Comparison of ENCODE assay signal across 8 mouse cellular contexts in genomic region chr10:75744017-75744416, GRCm38 (mm10). TPM values are rescaled to one million over a fixed set of nuclear protein-coding genes. Genes with fewer than 3 reads are reported as not detected.
DNase-seq lines count a peak whose midpoint lies in the region; ATAC-seq and TF ChIP-seq lines count a peak whose summit lies in the region.

No protein-coding gene starts in this region.

- no peak overlapping the region for H3K4me2 ChIP-seq in intestine, embryonic 14.5 days (ENCODE audit: low read length)

- H3K4me3 ChIP-seq in gastrocnemius, adult 2 months, result no peak overlapping the region
- no peak overlapping the region for H3K4me3 ChIP-seq in intestine, embryonic 14.5 days (ENCODE audit: low read depth, low read length)

- WGBS in intestine, embryonic 14.5 days, result 39% methylated on average over 3 of the region's 3 CpGs

- peak; percentile 93 for ATAC-seq in common myeloid progenitor, adult 5-6 weeks (replicated peaks; ENCODE audit: low read depth, poor library complexity, severe bottlenecking)
- peak; percentile 89 for ATAC-seq in intestine, embryonic 14.5 days (replicated peaks; ENCODE audit: low FRiP score, low TSS enrichment, low read depth)

- H3K27ac ChIP-seq in gastrocnemius, adult 2 months, result no peak overlapping the region
- H3K27ac ChIP-seq in intestine, embryonic 14.5 days (ENCODE audit: low read depth), result no peak overlapping the region

- intact Hi-C loops in gastrocnemius, adult 2 months (cut with DNase I), result loop anchor here (1.0 to 5.0 kb wide), 3 partner anchors 21 to 208 kb away; partner anchors contain the start of genes Cabin1 and Gm5134
- intact Hi-C loops in left cerebral cortex, postnatal 10 days (cut with DNase I), result loop anchor here (2.0 to 10.0 kb wide), 2 partner anchors 109 to 211 kb away; partner anchors contain the start of gene Gm5134

- H3K9ac ChIP-seq in intestine, embryonic 14.5 days (ENCODE audit: low read length), result no peak overlapping the region

- no peaks in the 10 kb centered on the region for H3K27me3 ChIP-seq in intestine, embryonic 14.5 days (replicated peaks; ENCODE audit: control insufficient read depth, insufficient read depth, low read length)

- no peaks in the 10 kb centered on the region for H3K4me1 ChIP-seq in intestine, embryonic 14.5 days (replicated peaks; ENCODE audit: control insufficient read depth, insufficient read depth, low read length)

- no peaks in the 10 kb centered on the region for H3K9me3 ChIP-seq in intestine, embryonic 14.5 days (ENCODE audit: control insufficient read depth, low read length)

- DNase-seq in adrenal gland, adult 18-20 months (ENCODE audit: low spot score in 2 of 2), result peak; percentile 70 to 79
- peak; percentile 85 for DNase-seq in gastrocnemius, adult 2 months
- DNase-seq in intestine, embryonic 14.5 days (ENCODE audit: low spot score), result peak; percentile 92
- peak; percentile 86 to 88 for DNase-seq in left cerebral cortex, postnatal 10 days (ENCODE audit: extremely low spot score in 1 of 2, low spot score in 2 of 2)
- peak; percentile 88 for DNase-seq in mesoderm, embryonic 11.5 days (ENCODE audit: low read depth, low spot score)
- DNase-seq in right cerebral cortex, postnatal 25 days, result peak; percentile 79
- DNase-seq in urinary bladder, postnatal 4 days (ENCODE audit: low spot score in 2 of 2), result peak; percentile 53 to 84

- peaks cover 72% of the 10 kb centered on the region for H3K36me3 ChIP-seq in intestine, embryonic 14.5 days (ENCODE audit: control insufficient read depth, insufficient read depth, low read length)

- TF ChIP-seq CTCF in gastrocnemius, adult 2 months (IDR thresholded peaks at IDR 0.05), result peak; percentile 99; the same call in 1 of the 2 replicates

RNA-seq across cellular contexts. Expression of gene Cabin1, which starts 20.1 kb away (rescaled TPM):
- 10 to 100 TPM; 25.8 to 32.3 TPM for total RNA-seq in adrenal gland, adult 18-20 months (2021)
- total RNA-seq in common myeloid progenitor, adult 5-6 weeks (2017), result 23.0 and 38.6 TPM in 2 replicates
- 10 to 100 TPM in 1 of 2 experiments, 1 to 10 TPM in 1; 8.4 to 11.0 TPM for total RNA-seq in gastrocnemius, adult 2 months (2021)
- 39.7 and 47.2 TPM in 2 replicates for polyA plus RNA-seq in intestine, embryonic 14.5 days (2014; fragmentation: Nextera tagmentation; extraction: Ambion mirVana)
- total RNA-seq in left cerebral cortex, postnatal 10 days (2021), result 10 to 100 TPM; 83.7 to 84.3 TPM

RNA-seq across cellular contexts. Expression of gene Ddt, which starts 29.2 kb away (rescaled TPM):
- 100 to 1,000 TPM; 137 to 153 TPM for total RNA-seq in adrenal gland, adult 18-20 months (2021)
- 36.5 and 63.9 TPM in 2 replicates for total RNA-seq in common myeloid progenitor, adult 5-6 weeks (2017)
- total RNA-seq in gastrocnemius, adult 2 months (2021), result 10 to 100 TPM; 32.5 to 55.0 TPM
- polyA plus RNA-seq in intestine, embryonic 14.5 days (2014; fragmentation: Nextera tagmentation; extraction: Ambion mirVana), result 57.4 and 64.9 TPM in 2 replicates
- 10 to 100 TPM; 34.4 to 39.3 TPM for total RNA-seq in left cerebral cortex, postnatal 10 days (2021)

RNA-seq across cellular contexts. Expression of gene Gm20441, which starts 36.7 kb away (rescaled TPM):
- total RNA-seq in adrenal gland, adult 18-20 months (2021), result not detected
- total RNA-seq in common myeloid progenitor, adult 5-6 weeks (2017), result not detected in 2 replicates
- not detected for total RNA-seq in gastrocnemius, adult 2 months (2021)
- not detected in 2 replicates for polyA plus RNA-seq in intestine, embryonic 14.5 days (2014; fragmentation: Nextera tagmentation; extraction: Ambion mirVana)
- not detected for total RNA-seq in left cerebral cortex, postnatal 10 days (2021)

RNA-seq across cellular contexts. Expression of gene Gstt3, which starts 37.2 kb away (rescaled TPM):
- 10 to 100 TPM; 19.5 to 30.6 TPM for total RNA-seq in adrenal gland, adult 18-20 months (2021)
- 2.3 and 7.5 TPM in 2 replicates for total RNA-seq in common myeloid progenitor, adult 5-6 weeks (2017)
- total RNA-seq in gastrocnemius, adult 2 months (2021), result 1 to 10 TPM; 2.6 to 3.2 TPM
- polyA plus RNA-seq in intestine, embryonic 14.5 days (2014; fragmentation: Nextera tagmentation; extraction: Ambion mirVana), result 28.0 and 28.7 TPM in 2 replicates
- under 1 TPM; 0.61 to 0.71 TPM for total RNA-seq in left cerebral cortex, postnatal 10 days (2021)

RNA-seq across cellular contexts. Expression of gene Gstt1, which starts 54.4 kb away (rescaled TPM):
- total RNA-seq in adrenal gland, adult 18-20 months (2021), result 10 to 100 TPM; 57.9 to 82.4 TPM
- total RNA-seq in common myeloid progenitor, adult 5-6 weeks (2017), result 0.63 and 0.96 TPM in 2 replicates
- 1 to 10 TPM; 4.5 to 5.7 TPM for total RNA-seq in gastrocnemius, adult 2 months (2021)
- 11.4 and 11.6 TPM in 2 replicates for polyA plus RNA-seq in intestine, embryonic 14.5 days (2014; fragmentation: Nextera tagmentation; extraction: Ambion mirVana)
- total RNA-seq in left cerebral cortex, postnatal 10 days (2021), result 1 to 10 TPM; 3.8 TPM
